Mouse (Mus musculus) small intestine, adult 2 months (tissue): ENCODE measurements around the gene Gstm2. TPM values are rescaled to one million over a fixed set of nuclear protein-coding genes. Genes with fewer than 3 reads are reported as not detected.

Experiments
- H3K27ac ChIP-seq: fragments of 200-500 bp; 2 replicates; pipeline ENCODE4 v1.5.1; 2012; ENCODE audit warnings: low read depth, low read length, control low read depth, inconsistent platforms; ENCODE audit not compliant: insufficient read depth
- H3K27me3 ChIP-seq: fragments of 200-500 bp; 2 replicates; pipeline ENCODE4 v1.6.1; 2012; ENCODE audit warnings: mild to moderate bottlenecking, moderate library complexity, low read length, inconsistent platforms; ENCODE audit not compliant: control insufficient read depth, insufficient read depth
- H3K36me3 ChIP-seq: fragments of 200-500 bp; 2 replicates; pipeline ENCODE4 v1.6.1; 2012; ENCODE audit warnings: mild to moderate bottlenecking, low read length, control low read depth, inconsistent platforms; ENCODE audit not compliant: control insufficient read depth, insufficient read depth
- H3K4me1 ChIP-seq: fragments of 200-500 bp; 2 replicates; pipeline ENCODE4 v1.6.1; 2012; ENCODE audit warnings: low read length, inconsistent platforms, mixed read lengths; ENCODE audit not compliant: control insufficient read depth, insufficient read depth, insufficient read length
- H3K4me3 ChIP-seq: fragments of 200-500 bp; 2 replicates; pipeline ENCODE4 v1.5.1; 2012; ENCODE audit warnings: low read depth, mild to moderate bottlenecking, control low read depth, inconsistent platforms, low read length, moderate library complexity
- CTCF ChIP-seq: fragments of 200-500 bp; IDR thresholded peaks from 2 replicates; pipeline ENCODE4 v1.5.1; 2012; ENCODE audit warnings: low read depth, mild to moderate bottlenecking, control low read depth, inconsistent platforms, low read length, moderate library complexity, mixed read lengths; ENCODE audit not compliant: insufficient replicate concordance, insufficient read length; ENCODE audit errors: extremely low read depth
- POLR2A ChIP-seq: fragments of 200-500 bp; IDR thresholded peaks from 2 replicates; pipeline ENCODE4 v1.6.1; 2012; ENCODE audit warnings: low read depth, mild to moderate bottlenecking, control low read depth, inconsistent platforms, low read length, moderate library complexity
- WGBS: fragments of 180-500 bp; shearing (Covaris S2); methylation state at CpG from one replicate; pipeline ENCODE4 v1.1.7; 2018; 5-methylcytosine and 5-hydroxymethylcytosine counted together
- polyA plus RNA-seq: library from polyadenylated mRNA; depleted of rRNA; stranded (reverse); fragments of >200 nt; gene quantifications from 2 replicates; pipeline ENCODE4 v1.2.3, GENCODE M21; 2012; rRNA removed

The Gstm2 gene
- polyA plus RNA-seq, 1 experiment, result 26.7 TPM

DNA sequence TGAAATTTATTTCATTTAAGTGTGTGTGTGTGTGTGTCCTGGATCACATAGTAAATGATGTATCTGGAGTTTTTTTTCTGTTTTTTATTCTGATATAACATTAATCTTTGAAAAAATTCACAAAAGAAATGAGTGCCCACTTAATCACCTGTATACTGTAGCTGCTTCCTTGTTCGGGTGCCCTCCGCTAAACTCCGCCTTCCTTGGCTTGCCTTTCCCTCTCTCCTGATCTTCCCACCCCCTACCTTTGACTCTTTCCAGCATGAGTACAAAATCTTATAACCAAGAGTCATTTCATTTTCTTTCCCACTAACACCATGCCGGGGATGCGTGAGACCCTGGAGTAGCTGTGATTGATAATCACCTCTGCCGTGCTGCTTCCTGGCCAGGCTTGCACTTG is 54.1 kb downstream of the Gstm2 start:
- H3K27ac ChIP-seq, result peak overlapping the region; percentile 30; the same call in 1 of the 2 replicates
- WGBS, result 27% methylated on average over 6 of the region's 6 CpGs

More for the DNA sequence above, 54.1 kb downstream of the Gstm2 start:
- H3K27me3 ChIP-seq, result no peaks in the 10 kb centered on the region
- peaks cover 4% of the 10 kb centered on the region; the same call in 1 of the 2 replicates for H3K4me1 ChIP-seq
- H3K36me3 ChIP-seq, result no peaks in the 10 kb centered on the region
- H3K4me3 ChIP-seq, result peak overlapping the region; percentile 27; the same call in 1 of the 2 replicates
- TF ChIP-seq CTCF, result no peak
- TF ChIP-seq POLR2A, result no peak

Other genes with a start within 250 kb of the Gstm2 start
- 7.7 and 9.7 TPM in 2 replicates for gene Csf1, start 226.0 kb downstream of the Gstm2 start, polyA plus RNA-seq
- 127 and 351 TPM in 2 replicates for gene Eps8l3, start 109.2 kb downstream of the Gstm2 start, polyA plus RNA-seq
- 6.6 and 11.3 TPM in 2 replicates for gene Gstm5, start 90.6 kb downstream of the Gstm2 start, polyA plus RNA-seq
- gene Gstm7, start 54.6 kb downstream of the Gstm2 start, polyA plus RNA-seq, result 9.4 and 29.1 TPM in 2 replicates
- gene Gstm6, start 42.7 kb downstream of the Gstm2 start, polyA plus RNA-seq, result 9.5 and 20.7 TPM in 2 replicates
- gene Gstm3, start 17.2 kb downstream of the Gstm2 start, polyA plus RNA-seq, result 159 and 411 TPM in 2 replicates
- 243 and 695 TPM in 2 replicates for gene Gstm1, start 31.5 kb upstream of the Gstm2 start, polyA plus RNA-seq
- gene Gstm4, start 58.4 kb upstream of the Gstm2 start, polyA plus RNA-seq, result 5.6 and 16.1 TPM in 2 replicates
- 88.8 and 107 TPM in 2 replicates for gene Ampd2, start 100.2 kb upstream of the Gstm2 start, polyA plus RNA-seq
- gene Gnat2, start 106.3 kb upstream of the Gstm2 start, polyA plus RNA-seq, result 0.86 and 0.91 TPM in 2 replicates
- 5.4 and 14.8 TPM in 2 replicates for gene Gnai3, start 159.7 kb upstream of the Gstm2 start, polyA plus RNA-seq
- 0.05 TPM in 1 of 2 replicates, not detected in the other for gene Gpr61, start 168.4 kb upstream of the Gstm2 start, polyA plus RNA-seq
- gene Amigo1, start 199.9 kb upstream of the Gstm2 start, polyA plus RNA-seq, result 10.1 and 17.6 TPM in 2 replicates
- 5.5 and 9.4 TPM in 2 replicates for gene Cyb561d1, start 214.8 kb upstream of the Gstm2 start, polyA plus RNA-seq
- 3.6 and 9.7 TPM in 2 replicates for gene Atxn7l2, start 224.5 kb upstream of the Gstm2 start, polyA plus RNA-seq
- 2.5 and 6.3 TPM in 2 replicates for gene Sypl2, start 240.2 kb upstream of the Gstm2 start, polyA plus RNA-seq